Mouse (Mus musculus): ENCODE data around the gene Adgre5. TPM values are rescaled to one million over a fixed set of nuclear protein-coding genes. Genes with fewer than 3 reads are reported as not detected.
A peak's percentile ranks its signal among the peaks of the same experiment; 100 is the strongest.

The Adgre5 gene
- polyA plus RNA-seq, 1 experiment from 2014 or later, result 50.1 TPM

DNA sequence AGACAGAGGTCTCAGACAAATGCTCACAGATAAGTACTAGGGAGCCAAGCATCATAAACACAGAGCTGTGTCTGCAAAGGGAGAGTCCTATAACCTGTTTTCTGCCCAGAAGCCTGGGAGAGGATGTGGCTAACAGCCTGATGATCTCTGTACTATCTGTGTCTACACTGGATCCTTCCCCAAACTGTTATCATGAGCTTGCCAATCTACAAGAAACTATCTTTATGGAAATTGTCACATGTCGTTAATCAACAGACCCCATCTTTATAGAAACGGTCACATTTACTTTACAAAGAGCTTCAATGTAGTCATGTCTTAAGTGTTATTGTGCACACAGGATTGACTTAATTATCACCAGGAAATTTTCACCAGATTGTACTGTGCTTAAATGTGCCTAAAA lies 29.5 kb upstream of the Adgre5 start:
- no peaks in the 10 kb centered on the region for H3K36me3 ChIP-seq
- no peaks in the 10 kb centered on the region; the same call in 1 of the 2 replicates for H3K27me3 ChIP-seq
- no peak overlapping the region for H3K4me2 ChIP-seq (replicated peaks)
- WGBS, result 77% methylated on average over 2 of the region's 2 CpGs
- H3K9ac ChIP-seq, result no peak overlapping the region
- no peaks in the 10 kb centered on the region for H3K9me3 ChIP-seq (replicated peaks)
- no peak for ATAC-seq (ENCODE audit: insufficient number of reproducible peaks, low FRiP score, low TSS enrichment, low read depth)
- no peak overlapping the region for H3K4me3 ChIP-seq (replicated peaks)
- no peak overlapping the region for H3K27ac ChIP-seq (replicated peaks)
- H3K4me1 ChIP-seq, result peaks cover 13% of the 10 kb centered on the region

DNA sequence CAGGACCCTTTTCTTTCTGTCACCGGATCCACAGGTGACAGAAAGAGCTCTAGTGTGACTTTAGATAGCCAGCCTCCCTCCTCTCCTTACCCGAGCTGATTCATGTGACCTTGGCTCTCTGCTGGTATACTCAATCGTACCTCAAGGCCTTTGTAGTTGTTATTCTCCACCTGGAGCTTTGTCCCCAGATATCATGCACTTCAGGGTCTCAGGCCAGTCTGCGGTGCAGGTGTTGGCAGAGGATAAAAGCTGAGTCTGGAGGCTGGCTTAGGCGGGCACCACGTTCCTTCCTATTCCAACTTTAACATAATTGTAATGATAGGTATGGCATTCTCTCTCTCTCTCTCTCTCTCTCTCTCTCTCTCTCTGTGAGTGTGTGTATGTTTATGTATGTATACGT lies 28.6 kb upstream of the Adgre5 start:
- Histone ChIP-seq H3K27me3 (no peaks in the 10 kb centered on the region; the same call in 1 of the 2 replicates), H3K4me1 (peaks cover 13% of the 10 kb centered on the region), H3K27ac (replicated peaks) (no peak overlapping the region), H3K4me2 (replicated peaks) (no peak overlapping the region), H3K4me3 (replicated peaks) (no peak overlapping the region), H3K36me3 (no peaks in the 10 kb centered on the region), H3K9ac (no peak overlapping the region), H3K9me3 (replicated peaks) (no peaks in the 10 kb centered on the region)
- WGBS, result 71% methylated on average over 7 of the region's 7 CpGs
- ATAC-seq (ENCODE audit: insufficient number of reproducible peaks, low FRiP score, low TSS enrichment, low read depth), result no peak

DNA sequence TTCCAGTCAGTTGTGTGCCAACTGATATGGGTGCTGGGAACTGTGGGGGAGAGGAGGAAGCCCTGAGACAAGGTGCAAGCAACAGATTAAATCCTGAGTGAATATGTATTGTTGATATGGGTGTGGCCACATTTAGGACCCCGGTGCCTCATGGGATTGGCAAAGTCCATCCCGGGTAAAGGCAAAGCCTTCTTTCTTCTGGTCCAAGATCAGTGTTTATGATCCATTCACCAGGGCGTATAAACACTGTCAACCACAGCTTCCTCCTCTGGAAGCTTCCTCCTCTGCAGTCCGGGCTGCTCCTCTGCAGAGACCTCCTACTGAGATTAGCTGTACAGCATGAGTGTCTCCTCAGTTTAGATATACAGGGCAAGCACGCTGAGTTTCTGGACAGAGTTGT lies 27.4 kb upstream of the Adgre5 start:
- Histone ChIP-seq H3K4me2 (replicated peaks) (no peak overlapping the region), H3K9ac (no peak overlapping the region), H3K4me1 (peaks cover 13% of the 10 kb centered on the region), H3K27me3 (no peaks in the 10 kb centered on the region), H3K9me3 (replicated peaks) (no peaks in the 10 kb centered on the region), H3K36me3 (no peaks in the 10 kb centered on the region), H3K27ac (replicated peaks) (no peak overlapping the region), H3K4me3 (replicated peaks) (no peak overlapping the region)
- WGBS, result 48% methylated on average over 5 of the region's 5 CpGs
- no peak for ATAC-seq (ENCODE audit: insufficient number of reproducible peaks, low FRiP score, low TSS enrichment, low read depth)

- Histone ChIP-seq H3K36me3 (no peaks in the 10 kb centered on the region), H3K4me1 (peaks cover 2% of the 10 kb centered on the region), H3K4me3 (replicated peaks) (no peak overlapping the region), H3K9ac (no peak overlapping the region), H3K4me2 (replicated peaks) (no peak overlapping the region), H3K27ac (replicated peaks) (no peak overlapping the region), H3K9me3 (replicated peaks) (no peaks in the 10 kb centered on the region), H3K27me3 (no peaks in the 10 kb centered on the region)
- 81% methylated on average over 4 of the region's 4 CpGs for WGBS
- ATAC-seq (ENCODE audit: insufficient number of reproducible peaks, low FRiP score, low TSS enrichment, low read depth), result no peak
Observed at GRCm38 (mm10) chr8:83767442-83767841, 26.3 kb upstream of the Adgre5 start.

DNA sequence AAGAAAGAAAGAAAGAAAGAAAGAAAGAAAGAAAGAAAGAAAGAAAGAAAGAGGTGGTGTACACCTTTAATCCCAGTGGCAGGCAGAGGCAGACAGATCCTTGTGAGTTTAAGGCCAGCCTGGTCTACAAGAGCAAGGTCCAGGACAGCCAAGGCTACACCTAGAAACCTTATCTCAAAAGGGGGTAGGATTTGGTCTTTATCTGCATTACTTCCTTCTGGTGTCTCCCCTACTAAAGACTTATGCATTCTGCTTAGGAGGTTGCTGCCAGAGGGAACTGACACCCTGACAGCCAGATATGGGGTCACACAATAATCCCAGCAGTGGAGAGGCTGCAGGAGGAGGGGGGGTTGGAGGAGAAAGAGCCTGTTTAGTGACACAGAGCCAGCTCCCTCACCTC lies 24.5 kb upstream of the Adgre5 start:
- no peak overlapping the region for H3K4me3 ChIP-seq (replicated peaks)
- no peaks in the 10 kb centered on the region for H3K4me1 ChIP-seq
- no peaks in the 10 kb centered on the region for H3K36me3 ChIP-seq
- H3K9ac ChIP-seq, result no peak overlapping the region
- no peak for ATAC-seq (ENCODE audit: insufficient number of reproducible peaks, low FRiP score, low TSS enrichment, low read depth)
- no peaks in the 10 kb centered on the region for H3K27me3 ChIP-seq
- H3K27ac ChIP-seq (replicated peaks), result no peak overlapping the region
- no peak overlapping the region for H3K4me2 ChIP-seq (replicated peaks)
- no peaks in the 10 kb centered on the region for H3K9me3 ChIP-seq (replicated peaks)

GRCm38 (mm10) chr8:83764717-83765116 lies 23.6 kb upstream of the Adgre5 start:
- Histone ChIP-seq H3K4me1 (no peaks in the 10 kb centered on the region), H3K9ac (no peak overlapping the region), H3K4me2 (replicated peaks) (no peak overlapping the region), H3K4me3 (replicated peaks) (no peak overlapping the region), H3K27ac (replicated peaks) (no peak overlapping the region), H3K9me3 (replicated peaks) (no peaks in the 10 kb centered on the region), H3K27me3 (no peaks in the 10 kb centered on the region), H3K36me3 (no peaks in the 10 kb centered on the region)
- ATAC-seq (ENCODE audit: insufficient number of reproducible peaks, low FRiP score, low TSS enrichment, low read depth), result no peak
- 84% methylated on average over 2 of the region's 2 CpGs for WGBS

- WGBS, result 89% methylated on average over 8 of the region's 8 CpGs
- H3K9me3 ChIP-seq (replicated peaks), result no peaks in the 10 kb centered on the region
- no peaks in the 10 kb centered on the region for H3K36me3 ChIP-seq
- no peak overlapping the region for H3K9ac ChIP-seq
- H3K4me2 ChIP-seq (replicated peaks), result no peak overlapping the region
- ATAC-seq (ENCODE audit: insufficient number of reproducible peaks, low FRiP score, low TSS enrichment, low read depth), result no peak
- H3K4me3 ChIP-seq (replicated peaks), result no peak overlapping the region
- 0 out of 2 replicates have a peak, but pooled peaks cover 6% of the 10 kb centered on the region for H3K4me1 ChIP-seq
- no peak overlapping the region for H3K27ac ChIP-seq (replicated peaks)
- H3K27me3 ChIP-seq, result no peaks in the 10 kb centered on the region
Observed at GRCm38 (mm10) chr8:83764116-83764515, 23.0 kb upstream of the Adgre5 start.

DNA sequence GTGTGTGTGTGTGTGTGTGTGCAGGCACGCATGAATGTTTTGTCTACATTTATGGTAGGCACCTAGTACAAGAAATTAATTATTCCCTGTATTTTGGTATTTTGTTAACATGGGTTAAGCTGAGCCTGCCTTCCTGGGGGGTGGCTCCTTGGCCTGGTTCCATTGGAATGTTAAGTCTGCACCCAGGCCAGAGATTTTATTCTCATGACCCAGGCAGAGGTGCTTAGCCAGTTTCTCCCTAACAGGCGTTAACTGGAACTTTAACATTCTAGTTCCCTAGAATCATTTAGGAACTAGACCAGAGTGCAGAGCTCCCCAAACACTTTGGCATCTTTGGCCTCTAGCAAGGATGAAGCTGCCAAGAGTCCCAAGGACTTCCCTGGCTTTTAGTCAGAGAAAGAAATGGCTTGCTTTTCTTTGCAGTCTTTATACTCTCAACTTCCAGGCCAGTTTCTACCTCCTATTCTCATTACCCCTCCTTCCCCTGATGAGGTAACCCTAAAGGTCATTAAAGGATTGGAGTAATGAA lies 18.2 kb upstream of the Adgre5 start:
- Histone ChIP-seq H3K36me3 (no peaks in the 10 kb centered on the region), H3K4me3 (replicated peaks) (no peak overlapping the region), H3K9ac (no peak overlapping the region), H3K4me1 (0 out of 2 replicates have a peak, but pooled peaks cover 6% of the 10 kb centered on the region), H3K4me2 (replicated peaks) (no peak overlapping the region), H3K27ac (replicated peaks) (no peak overlapping the region), H3K9me3 (replicated peaks) (no peaks in the 10 kb centered on the region), H3K27me3 (no peaks in the 10 kb centered on the region)
- WGBS, result 59% methylated on average over 2 of the region's 2 CpGs
- ATAC-seq (ENCODE audit: insufficient number of reproducible peaks, low FRiP score, low TSS enrichment, low read depth), result no peak

DNA sequence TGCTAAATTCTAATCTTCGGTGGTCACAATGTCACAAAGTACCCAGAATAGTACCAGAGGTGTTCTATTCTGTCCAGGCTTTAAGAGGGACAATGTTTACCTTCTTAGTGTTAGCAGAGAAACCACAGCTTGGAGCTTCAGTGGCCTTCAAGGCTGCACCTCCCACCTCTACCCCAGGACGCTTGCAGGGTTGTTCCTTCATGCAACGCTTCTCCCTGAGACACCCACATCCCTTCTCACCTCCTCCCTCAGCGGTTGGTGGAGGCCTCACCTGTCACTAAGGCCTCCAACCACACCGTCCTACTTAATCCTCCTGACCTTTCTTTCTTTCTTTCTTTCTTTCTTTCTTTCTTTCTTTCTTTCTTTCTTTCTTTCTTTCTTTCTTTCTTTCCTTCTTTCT lies 17.2 kb upstream of the Adgre5 start:
- Histone ChIP-seq H3K4me3 (replicated peaks) (no peak overlapping the region), H3K4me1 (0 out of 2 replicates have a peak, but pooled peaks cover 6% of the 10 kb centered on the region), H3K27me3 (no peaks in the 10 kb centered on the region), H3K4me2 (replicated peaks) (no peak overlapping the region), H3K9ac (no peak overlapping the region), H3K36me3 (no peaks in the 10 kb centered on the region), H3K9me3 (replicated peaks) (no peaks in the 10 kb centered on the region), H3K27ac (replicated peaks) (no peak overlapping the region)
- 74% methylated on average over 5 of the region's 5 CpGs for WGBS
- ATAC-seq (ENCODE audit: insufficient number of reproducible peaks, low FRiP score, low TSS enrichment, low read depth), result no peak

- 67% methylated on average over 6 of the region's 6 CpGs for WGBS
- H3K4me2 ChIP-seq (replicated peaks), result no peak overlapping the region
- H3K4me3 ChIP-seq (replicated peaks), result no peak overlapping the region
- no peaks in the 10 kb centered on the region for H3K36me3 ChIP-seq
- no peaks in the 10 kb centered on the region for H3K27me3 ChIP-seq
- no peak overlapping the region for H3K9ac ChIP-seq
- no peaks in the 10 kb centered on the region for H3K9me3 ChIP-seq (replicated peaks)
- 0 out of 2 replicates have a peak, but pooled peaks cover 6% of the 10 kb centered on the region for H3K4me1 ChIP-seq
- 0 out of 2 replicates have a peak, but pooled peaks have one; percentile 24 for ATAC-seq (ENCODE audit: insufficient number of reproducible peaks, low FRiP score, low TSS enrichment, low read depth)
- no peak overlapping the region for H3K27ac ChIP-seq (replicated peaks)
Observed at GRCm38 (mm10) chr8:83757084-83757607, 16.0 kb upstream of the Adgre5 start.

DNA sequence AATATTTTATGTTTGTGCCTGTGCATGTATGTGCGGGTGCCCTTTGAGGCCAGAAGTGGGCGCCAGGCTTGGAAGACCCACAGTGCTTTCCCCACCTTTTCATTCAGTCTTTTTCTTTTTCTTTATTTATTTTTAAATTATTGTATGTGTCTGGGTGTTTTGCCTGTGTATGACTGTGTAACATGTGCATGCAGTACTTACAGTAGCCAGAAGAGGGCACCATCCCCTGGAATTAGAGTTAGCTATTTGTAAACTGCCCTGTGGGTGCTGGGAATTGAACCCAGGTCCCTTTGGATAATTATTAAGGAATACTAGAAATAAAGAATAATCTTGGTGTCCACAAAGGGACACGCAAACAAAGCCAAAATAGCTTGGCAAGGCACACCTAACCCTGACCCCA lies 15.1 kb upstream of the Adgre5 start:
- no peak overlapping the region for H3K4me3 ChIP-seq (replicated peaks)
- H3K27ac ChIP-seq (replicated peaks), result no peak overlapping the region
- H3K4me1 ChIP-seq, result 0 out of 2 replicates have a peak, but pooled peaks cover 6% of the 10 kb centered on the region
- H3K36me3 ChIP-seq, result no peaks in the 10 kb centered on the region
- no peaks in the 10 kb centered on the region for H3K9me3 ChIP-seq (replicated peaks)
- H3K9ac ChIP-seq, result no peak overlapping the region
- no peak overlapping the region for H3K4me2 ChIP-seq (replicated peaks)
- H3K27me3 ChIP-seq, result no peaks in the 10 kb centered on the region
- 93% methylated on average over 3 of the region's 3 CpGs for WGBS
- no peak for ATAC-seq (ENCODE audit: insufficient number of reproducible peaks, low FRiP score, low TSS enrichment, low read depth)

GRCm38 (mm10) chr8:83754149-83754548 lies 13.0 kb upstream of the Adgre5 start:
- Histone ChIP-seq H3K9me3 (replicated peaks) (no peaks in the 10 kb centered on the region), H3K9ac (no peak overlapping the region), H3K27ac (replicated peaks) (no peak overlapping the region), H3K36me3 (no peaks in the 10 kb centered on the region), H3K4me3 (replicated peaks) (no peak overlapping the region), H3K4me1 (0 out of 2 replicates have a peak, but pooled peaks cover 4% of the 10 kb centered on the region), H3K27me3 (no peaks in the 10 kb centered on the region), H3K4me2 (replicated peaks) (no peak overlapping the region)
- no peak for ATAC-seq (ENCODE audit: insufficient number of reproducible peaks, low FRiP score, low TSS enrichment, low read depth)
- 41% methylated on average over 3 of the region's 3 CpGs for WGBS
